Mouse (Mus musculus) ES-E14 (cell line): ENCODE data around the gene Igfn1.

Source experiments
- HCFC1 ChIP-seq: IDR thresholded peaks from 2 replicates; pipeline ENCODE4 v1.6.1; 2012; ENCODE audit warnings: low read length, inconsistent platforms, borderline replicate concordance; ENCODE audit not compliant: insufficient read depth
- MAFK ChIP-seq: IDR thresholded peaks from 2 replicates; pipeline ENCODE4 v1.6.1; 2014; ENCODE audit warnings: mild to moderate bottlenecking, low read depth, low read length, inconsistent platforms; ENCODE audit not compliant: insufficient read depth
- ZC3H11A ChIP-seq: IDR thresholded peaks from 2 replicates; pipeline ENCODE4 v1.6.1; 2012; ENCODE audit warnings: low read depth, mild to moderate bottlenecking, inconsistent platforms, low read length, borderline replicate concordance

- TF ChIP-seq ZC3H11A (no peak), MAFK (no peak), HCFC1 (no peak)
These were observed 46.4 kb upstream of the Igfn1 start, which contains the start of gene Cacna1s for GRCm38 (mm10) chr1:136052547-136052946.
